Mouse (Mus musculus) heart, postnatal 36 days (tissue): ENCODE measurements around the gene Pakap. TPM values are rescaled to one million over a fixed set of nuclear protein-coding genes. Genes with fewer than 3 reads are reported as not detected.
"Not testable (repeated sequence)": the region's sequence is repeated elsewhere in the genome, so short reads cannot be mapped to it uniquely, and the experiment has no call there.

ENCODE experiments used
- DNase-seq, 2 experiments: peaks; one replicate each; pipeline ENCODE4 v3.0.0; 2021 to 2022
- intact Hi-C: fragments of 180-260 bp; cut with DNase I; formaldehyde crosslinking; loops from one replicate; pipeline ENCODE4 v1.15.1; 2025
- total RNA-seq, 2 experiments: library from RNA; stranded (reverse); gene quantifications; 2 replicates each; pipeline ENCODE4 v1.2.3; 2021

Gene Pakap
- total RNA-seq, 2 experiments from 2014 or later = 33.1 to 33.7 TPM

GRCm38 (mm10) chr4:57888246-57888645 is 320.3 kb downstream of the Pakap start:
- no peak for DNase-seq
- intact Hi-C loops = no loop called here

GRCm38 (mm10) chr4:57888978-57889377 is 321.0 kb downstream of the Pakap start:
- DNase-seq, intact Hi-C loops: not testable (repeated sequence)

GRCm38 (mm10) chr4:57889773-57890172 is 321.8 kb downstream of the Pakap start:
- intact Hi-C loops = no loop called here
- no peak for DNase-seq

GRCm38 (mm10) chr4:57892001-57892586 is 324.1 kb downstream of the Pakap start:
- no peak for DNase-seq
- intact Hi-C loops = no loop called here

- intact Hi-C loops = no loop called here
- no peak for DNase-seq
Observed at GRCm38 (mm10) chr4:57895140-57895539, 327.2 kb downstream of the Pakap start.

GRCm38 (mm10) chr4:57895902-57896301 is 327.9 kb downstream of the Pakap start:
- DNase-seq = no peak
- intact Hi-C loops = no loop called here

GRCm38 (mm10) chr4:57896631-57897030 is 328.7 kb downstream of the Pakap start:
- DNase-seq = no peak

GRCm38 (mm10) chr4:57901210-57901609 is 333.2 kb downstream of the Pakap start:
- peak; percentile 42 to 51 for DNase-seq
- intact Hi-C loops = loop anchor here (1.0 to 10.0 kb wide), 3 partner anchors 178 to 529 kb away; no protein-coding TSS in a partner anchor

More at GRCm38 (mm10) chr4:57896631-57897030, 328.7 kb downstream of the Pakap start:
- intact Hi-C loops = no loop called here

- DNase-seq = no peak
- intact Hi-C loops = loop anchor here (5.0 to 10.0 kb wide), 2 partner anchors 448 to 530 kb away; no protein-coding TSS in a partner anchor
Observed at GRCm38 (mm10) chr4:57902619-57903018, 334.6 kb downstream of the Pakap start.

- intact Hi-C loops = loop anchor here (1.0 to 10.0 kb wide), 4 partner anchors 23 to 532 kb away; no protein-coding TSS in a partner anchor
- DNase-seq = peak; percentile 72 to 78
Observed at GRCm38 (mm10) chr4:57904211-57904610, 336.2 kb downstream of the Pakap start.

- intact Hi-C loops = loop anchor here (1.0 to 10.0 kb wide), 4 partner anchors 22 to 532 kb away; no protein-coding TSS in a partner anchor
- no peak for DNase-seq
Observed at GRCm38 (mm10) chr4:57904638-57905037, 336.7 kb downstream of the Pakap start.

GRCm38 (mm10) chr4:57906708-57907107 is 338.7 kb downstream of the Pakap start:
- intact Hi-C loops = loop anchor here (10.0 kb wide), 1 partner anchor 452 kb away; no protein-coding TSS in a partner anchor
- no peak for DNase-seq

- DNase-seq = no peak
- intact Hi-C loops = loop anchor here (10.0 kb wide), 1 partner anchor 454 kb away; no protein-coding TSS in a partner anchor
Observed at GRCm38 (mm10) chr4:57908860-57909259, 340.9 kb downstream of the Pakap start.

- intact Hi-C loops = no loop called here
- DNase-seq = no peak
Observed at GRCm38 (mm10) chr4:57913021-57913420, 345.0 kb downstream of the Pakap start.

- intact Hi-C loops = no loop called here
- DNase-seq = no peak
Observed at GRCm38 (mm10) chr4:57914193-57915190, 346.5 kb downstream of the Pakap start.

GRCm38 (mm10) chr4:57915216-57915965 is 347.4 kb downstream of the Pakap start:
- peak; percentile 46 to 50 for DNase-seq
- intact Hi-C loops = no loop called here

GRCm38 (mm10) chr4:57916201-57916661 is 348.3 kb downstream of the Pakap start, which contains the start of gene D630039A03Rik:
Gene D630039A03Rik (minus strand): TSS chr4:57916297.
- intact Hi-C loops = no loop called here
- no peak for DNase-seq

- no peak for DNase-seq
- intact Hi-C loops = no loop called here
Observed at GRCm38 (mm10) chr4:57916711-57917110, 348.7 kb downstream of the Pakap start.

- intact Hi-C loops = loop anchor here (10.0 kb wide), 1 partner anchor 335 kb away; no protein-coding TSS in a partner anchor
- DNase-seq = no peak
Observed at GRCm38 (mm10) chr4:57919494-57920423, 351.8 kb downstream of the Pakap start.
